Mouse (Mus musculus) spleen, postnatal 36 days (tissue): Measurements from ENCODE around the gene Casp7.

Experiments
- DNase-seq, 2 experiments: peaks; one replicate each; pipeline ENCODE4 v3.0.0; 2022; ENCODE audit warnings: low spot score in 2 of 2, mixed read lengths in 1 of 2

Gene Casp7

GRCm38 (mm10) chr19:56470286-56471020 is 73.5 kb downstream of the Casp7 start:
- no peak for DNase-seq

DNA sequence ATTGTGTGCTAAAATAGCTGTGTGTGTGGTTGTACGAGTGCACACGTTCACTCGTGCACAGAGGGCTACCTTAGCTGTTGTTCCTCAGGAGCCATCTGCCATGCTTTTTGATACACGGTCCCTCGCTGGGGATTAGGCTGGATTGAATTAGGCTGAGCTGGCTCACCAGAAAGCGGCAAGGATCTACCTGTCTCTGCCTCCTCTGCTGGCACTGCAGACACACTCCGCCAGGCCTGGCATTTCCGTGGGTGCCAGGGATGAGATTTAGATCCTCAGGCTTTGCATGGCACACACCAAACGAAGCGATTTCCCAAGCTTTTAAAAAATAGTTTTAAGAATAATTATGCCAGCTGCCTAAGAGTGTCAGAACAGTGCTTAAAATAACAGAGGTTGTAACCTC is 75.0 kb downstream of the Casp7 start:
- DNase-seq = no peak

DNA sequence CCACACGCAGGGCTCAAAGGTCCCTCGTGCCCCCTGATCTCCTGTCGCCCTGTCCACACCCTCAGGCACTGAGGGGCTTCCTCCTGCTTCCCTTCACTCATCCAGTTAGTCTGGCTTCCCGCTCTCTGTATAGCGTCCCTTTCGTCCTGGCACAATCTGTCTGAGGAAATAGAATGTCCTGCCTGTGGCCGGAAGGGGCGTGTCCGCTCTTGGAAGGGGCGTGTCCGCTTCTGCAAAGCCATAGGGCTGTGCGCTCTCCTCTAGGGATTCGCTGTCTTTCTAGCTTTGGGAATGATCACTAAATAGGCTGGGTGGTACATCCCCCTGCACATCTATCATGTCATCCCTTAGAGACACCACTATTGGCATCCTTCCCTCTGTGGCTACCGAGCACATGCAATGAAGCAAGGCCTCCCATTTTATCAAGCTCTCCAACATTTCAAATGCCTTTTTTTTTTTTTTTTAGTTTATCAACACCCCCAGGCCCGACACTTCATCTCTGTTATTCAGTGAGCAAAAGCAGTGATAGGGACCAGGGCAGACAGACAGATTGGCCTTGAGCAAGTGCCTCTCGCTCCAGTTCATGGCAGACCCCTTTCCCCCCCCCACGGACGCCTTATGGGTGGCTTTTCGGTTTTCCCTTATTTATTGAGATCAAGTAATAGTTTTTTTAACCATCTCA is 78.1 kb downstream of the Casp7 start:
- DNase-seq = peak in 1 of 2 experiments; percentile 19

- DNase-seq = no peak
Measured at GRCm38 (mm10) chr19:56476546-56476945, 79.6 kb downstream of the Casp7 start.

GRCm38 (mm10) chr19:56477253-56477652 is 80.3 kb downstream of the Casp7 start:
- DNase-seq = no peak

DNA sequence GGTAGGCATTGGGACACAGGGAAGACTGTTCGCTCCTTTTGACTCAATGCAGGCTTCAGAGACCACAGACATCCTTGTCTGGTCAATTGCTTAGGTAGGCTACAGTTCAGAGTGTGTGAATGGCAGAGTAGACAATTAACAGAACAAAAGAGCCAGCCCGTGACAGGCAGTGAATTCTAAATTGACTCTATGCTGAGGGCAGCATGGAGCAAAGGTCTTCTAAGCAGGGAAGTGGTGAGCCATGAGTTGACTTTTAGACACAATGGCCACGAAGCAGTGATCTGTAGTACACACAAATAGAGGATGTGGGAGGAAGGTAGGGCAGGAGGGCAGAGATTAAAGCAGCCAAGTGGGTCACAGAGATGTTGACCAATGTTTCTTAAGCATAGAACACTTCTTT is 80.9 kb downstream of the Casp7 start:
- no peak for DNase-seq

GRCm38 (mm10) chr19:56484630-56485375 is 87.9 kb downstream of the Casp7 start:
- no peak for DNase-seq

GRCm38 (mm10) chr19:56485376-56486271 is 88.7 kb downstream of the Casp7 start:
- DNase-seq = no peak

GRCm38 (mm10) chr19:56486926-56487325 is 90.0 kb downstream of the Casp7 start:
- no peak for DNase-seq

GRCm38 (mm10) chr19:56487339-56487738 is 90.4 kb downstream of the Casp7 start:
- no peak for DNase-seq

GRCm38 (mm10) chr19:56489601-56490000 is 92.7 kb downstream of the Casp7 start:
- no peak for DNase-seq
